Mouse (Mus musculus): ENCODE measurements around the gene Mgrn1. TPM values are rescaled to one million over a fixed set of nuclear protein-coding genes. Genes with fewer than 3 reads are reported as not detected.

Gene Mgrn1
- polyA plus RNA-seq, 1 experiment from 2014 or later: 30.4 TPM

- Histone ChIP-seq H3K27me3 (ENCODE audit: control insufficient read depth, insufficient read depth, low read depth, low read length) (no peaks in the 10 kb centered on the region), H3K4me3 (ENCODE audit: low read depth, low read length) (no peak overlapping the region), H3K9me3 (replicated peaks; ENCODE audit: control insufficient read depth, low read length) (no peaks in the 10 kb centered on the region), H3K36me3 (ENCODE audit: control insufficient read depth, insufficient read depth) (no peaks in the 10 kb centered on the region), H3K4me1 (ENCODE audit: control insufficient read depth, low read depth, low read length) (no peaks in the 10 kb centered on the region), H3K9ac (ENCODE audit: low read depth, low read length) (no peak overlapping the region), H3K4me2 (ENCODE audit: low read depth, low read length) (no peak overlapping the region), H3K27ac (ENCODE audit: low read length) (no peak overlapping the region)
- 43% methylated on average over 5 of the region's 5 CpGs for WGBS (ENCODE audit: insufficient replicate concordance)
- ATAC-seq (ENCODE audit: low read depth): no peak
Observed at GRCm38 (mm10) chr16:4855046-4855650, 30.9 kb upstream of the Mgrn1 start.

- no peak overlapping the region for H3K4me3 ChIP-seq (ENCODE audit: low read depth, low read length)
- WGBS (ENCODE audit: insufficient replicate concordance): 50% methylated on average over 10 of the region's 10 CpGs
- 0 out of 2 replicates have a peak, but pooled peaks have one; percentile 27 for ATAC-seq (ENCODE audit: low read depth)
- no peaks in the 10 kb centered on the region for H3K27me3 ChIP-seq (ENCODE audit: control insufficient read depth, insufficient read depth, low read depth, low read length)
- no peak overlapping the region for H3K27ac ChIP-seq (ENCODE audit: low read length)
- no peak overlapping the region for H3K9ac ChIP-seq (ENCODE audit: low read depth, low read length)
- no peaks in the 10 kb centered on the region for H3K36me3 ChIP-seq (ENCODE audit: control insufficient read depth, insufficient read depth)
- no peaks in the 10 kb centered on the region for H3K9me3 ChIP-seq (replicated peaks; ENCODE audit: control insufficient read depth, low read length)
- H3K4me1 ChIP-seq (ENCODE audit: control insufficient read depth, low read depth, low read length): no peaks in the 10 kb centered on the region; the same call in 1 of the 2 replicates
- H3K4me2 ChIP-seq (ENCODE audit: low read depth, low read length): no peak overlapping the region
Observed at GRCm38 (mm10) chr16:4861392-4861791, 24.7 kb upstream of the Mgrn1 start.

- Histone ChIP-seq H3K4me2 (ENCODE audit: low read depth, low read length) (no peak overlapping the region), H3K9me3 (replicated peaks; ENCODE audit: control insufficient read depth, low read length) (no peaks in the 10 kb centered on the region), H3K27me3 (ENCODE audit: control insufficient read depth, insufficient read depth, low read depth, low read length) (no peaks in the 10 kb centered on the region), H3K9ac (ENCODE audit: low read depth, low read length) (no peak overlapping the region), H3K36me3 (ENCODE audit: control insufficient read depth, insufficient read depth) (no peaks in the 10 kb centered on the region), H3K27ac (ENCODE audit: low read length) (no peak overlapping the region), H3K4me3 (ENCODE audit: low read depth, low read length) (no peak overlapping the region), H3K4me1 (ENCODE audit: control insufficient read depth, low read depth, low read length) (no peaks in the 10 kb centered on the region; the same call in 1 of the 2 replicates)
- WGBS (ENCODE audit: insufficient replicate concordance): 22% methylated on average over 9 of the region's 9 CpGs
- peak; percentile 69 for ATAC-seq (ENCODE audit: low read depth)
Observed at GRCm38 (mm10) chr16:4862863-4863483, 23.1 kb upstream of the Mgrn1 start.

GRCm38 (mm10) chr16:4863742-4864141 is 22.3 kb upstream of the Mgrn1 start:
- Histone ChIP-seq H3K4me1 (ENCODE audit: control insufficient read depth, low read depth, low read length) (no peaks in the 10 kb centered on the region; the same call in 1 of the 2 replicates), H3K4me2 (ENCODE audit: low read depth, low read length) (no peak overlapping the region), H3K27me3 (ENCODE audit: control insufficient read depth, insufficient read depth, low read depth, low read length) (no peaks in the 10 kb centered on the region), H3K9ac (ENCODE audit: low read depth, low read length) (no peak overlapping the region), H3K36me3 (ENCODE audit: control insufficient read depth, insufficient read depth) (no peaks in the 10 kb centered on the region), H3K4me3 (ENCODE audit: low read depth, low read length) (no peak overlapping the region), H3K27ac (ENCODE audit: low read length) (no peak overlapping the region), H3K9me3 (replicated peaks; ENCODE audit: control insufficient read depth, low read length) (no peaks in the 10 kb centered on the region)
- ATAC-seq (ENCODE audit: low read depth): no peak
- 67% methylated on average over 8 of the region's 8 CpGs for WGBS (ENCODE audit: insufficient replicate concordance)

GRCm38 (mm10) chr16:4866101-4866695 is 19.9 kb upstream of the Mgrn1 start:
- H3K4me3 ChIP-seq (ENCODE audit: low read depth, low read length): no peak overlapping the region
- H3K9me3 ChIP-seq (replicated peaks; ENCODE audit: control insufficient read depth, low read length): no peaks in the 10 kb centered on the region
- no peak overlapping the region for H3K27ac ChIP-seq (ENCODE audit: low read length)
- no peak overlapping the region for H3K9ac ChIP-seq (ENCODE audit: low read depth, low read length)
- H3K36me3 ChIP-seq (ENCODE audit: control insufficient read depth, insufficient read depth): 0 out of 2 replicates have a peak, but pooled peaks cover 3% of the 10 kb centered on the region
- no peaks in the 10 kb centered on the region; the same call in 1 of the 2 replicates for H3K4me1 ChIP-seq (ENCODE audit: control insufficient read depth, low read depth, low read length)
- no peak for ATAC-seq (ENCODE audit: low read depth)
- 50% methylated on average over 7 of the region's 7 CpGs for WGBS (ENCODE audit: insufficient replicate concordance)
- H3K4me2 ChIP-seq (ENCODE audit: low read depth, low read length): no peak overlapping the region
- no peaks in the 10 kb centered on the region for H3K27me3 ChIP-seq (ENCODE audit: control insufficient read depth, insufficient read depth, low read depth, low read length)

GRCm38 (mm10) chr16:4870490-4870889 is 15.6 kb upstream of the Mgrn1 start:
- H3K9ac ChIP-seq (ENCODE audit: low read depth, low read length): no peak overlapping the region
- H3K4me1 ChIP-seq (ENCODE audit: control insufficient read depth, low read depth, low read length): peaks cover 5% of the 10 kb centered on the region
- ATAC-seq (ENCODE audit: low read depth): no peak
- no peak overlapping the region for H3K4me2 ChIP-seq (ENCODE audit: low read depth, low read length)
- peaks cover 3% of the 10 kb centered on the region; the same call in 1 of the 2 replicates for H3K36me3 ChIP-seq (ENCODE audit: control insufficient read depth, insufficient read depth)
- H3K27ac ChIP-seq (ENCODE audit: low read length): no peak overlapping the region
- no peak overlapping the region for H3K4me3 ChIP-seq (ENCODE audit: low read depth, low read length)
- WGBS (ENCODE audit: insufficient replicate concordance): 73% methylated on average over 5 of the region's 5 CpGs
- no peaks in the 10 kb centered on the region for H3K27me3 ChIP-seq (ENCODE audit: control insufficient read depth, insufficient read depth, low read depth, low read length)
- no peaks in the 10 kb centered on the region for H3K9me3 ChIP-seq (replicated peaks; ENCODE audit: control insufficient read depth, low read length)

- Histone ChIP-seq H3K36me3 (ENCODE audit: control insufficient read depth, insufficient read depth) (peaks cover 3% of the 10 kb centered on the region; the same call in 1 of the 2 replicates), H3K27ac (ENCODE audit: low read length) (no peak overlapping the region), H3K27me3 (ENCODE audit: control insufficient read depth, insufficient read depth, low read depth, low read length) (no peaks in the 10 kb centered on the region), H3K9ac (ENCODE audit: low read depth, low read length) (no peak overlapping the region; the same call in 1 of the 2 replicates), H3K9me3 (replicated peaks; ENCODE audit: control insufficient read depth, low read length) (no peaks in the 10 kb centered on the region), H3K4me1 (ENCODE audit: control insufficient read depth, low read depth, low read length) (peaks cover 16% of the 10 kb centered on the region), H3K4me2 (ENCODE audit: low read depth, low read length) (no peak overlapping the region), H3K4me3 (ENCODE audit: low read depth, low read length) (no peak overlapping the region)
- WGBS (ENCODE audit: insufficient replicate concordance): 56% methylated on average over 2 of the region's 2 CpGs
- no peak for ATAC-seq (ENCODE audit: low read depth)
Observed at GRCm38 (mm10) chr16:4871926-4872325, 14.1 kb upstream of the Mgrn1 start.

GRCm38 (mm10) chr16:4875198-4876032 is 10.6 kb upstream of the Mgrn1 start:
- H3K4me3 ChIP-seq (ENCODE audit: low read depth, low read length): no peak overlapping the region
- H3K4me1 ChIP-seq (ENCODE audit: control insufficient read depth, low read depth, low read length): peaks cover 35% of the 10 kb centered on the region
- H3K9me3 ChIP-seq (replicated peaks; ENCODE audit: control insufficient read depth, low read length): no peaks in the 10 kb centered on the region
- WGBS (ENCODE audit: insufficient replicate concordance): 50% methylated on average over 22 of the region's 23 CpGs
- no peak for ATAC-seq (ENCODE audit: low read depth)
- H3K27me3 ChIP-seq (ENCODE audit: control insufficient read depth, insufficient read depth, low read depth, low read length): no peaks in the 10 kb centered on the region
- H3K27ac ChIP-seq (ENCODE audit: low read length): no peak overlapping the region
- H3K36me3 ChIP-seq (ENCODE audit: control insufficient read depth, insufficient read depth): no peaks in the 10 kb centered on the region; the same call in 1 of the 2 replicates
- 0 out of 2 replicates have a peak overlapping the region, but pooled peaks have one; percentile 11 for H3K4me2 ChIP-seq (ENCODE audit: low read depth, low read length)
- peak overlapping the region; percentile 29; the same call in 1 of the 2 replicates for H3K9ac ChIP-seq (ENCODE audit: low read depth, low read length)
